Mouse (Mus musculus) lung, postnatal 0 days (tissue): ENCODE results near the gene Zbtb32. TPM values are rescaled to one million over a fixed set of nuclear protein-coding genes. Genes with fewer than 3 reads are reported as not detected.

Experiments used
- ATAC-seq: fragments of 200-750 bp; cut with Nextera tagmentation; 2 replicates; pipeline ENCODE4 v1.8.0; 2017; ENCODE audit warnings: moderate library complexity
- DNase-seq: peaks from one replicate; pipeline ENCODE4 v3.0.0-alpha.2; 2016; ENCODE audit warnings: low spot score
- H3K27ac ChIP-seq: fragments of 300-500 bp; sonication (generic); 2 replicates; pipeline ENCODE4 v1.5.1; 2014; ENCODE audit warnings: antibody characterized with exemption, mild to moderate bottlenecking, low read length, mixed read lengths
- H3K27me3 ChIP-seq: fragments of 300-500 bp; sonication (generic); replicated peaks from 2 replicates; pipeline ENCODE4 v1.6.1; 2014; ENCODE audit warnings: low read length, mixed read lengths; ENCODE audit not compliant: insufficient read depth
- H3K36me3 ChIP-seq: fragments of 300-500 bp; sonication (generic); 2 replicates; pipeline ENCODE4 v1.6.1; 2014; ENCODE audit warnings: low read length, mixed read lengths; ENCODE audit not compliant: insufficient read depth
- H3K4me1 ChIP-seq: fragments of 300-500 bp; sonication (generic); 2 replicates; pipeline ENCODE4 v1.6.1; 2014; ENCODE audit warnings: antibody characterized with exemption, low read depth, low read length, mixed read lengths; ENCODE audit not compliant: insufficient read depth
- H3K4me2 ChIP-seq: fragments of 300-500 bp; sonication (generic); replicated peaks from 2 replicates; pipeline ENCODE4 v1.6.1; 2014; ENCODE audit warnings: low read depth, mild to moderate bottlenecking, low read length, moderate library complexity, mixed read lengths
- H3K4me3 ChIP-seq: fragments of 300-500 bp; sonication (generic); 2 replicates; pipeline ENCODE4 v1.5.1; 2014; ENCODE audit warnings: low read depth, low read length
- H3K9ac ChIP-seq: fragments of 300-500 bp; sonication (generic); replicated peaks from 2 replicates; pipeline ENCODE4 v1.6.1; 2014; ENCODE audit warnings: low read depth, mild to moderate bottlenecking
- H3K9me3 ChIP-seq: fragments of 300-500 bp; sonication (generic); 2 replicates; pipeline ENCODE4 v1.6.1; 2016; ENCODE audit warnings: low read length, mixed read lengths
- CTCF ChIP-seq: IDR thresholded peaks from 2 replicates; pipeline ENCODE4 v1.5.1; 2016; ENCODE audit warnings: antibody characterized with exemption, mild to moderate bottlenecking
- EP300 ChIP-seq: IDR thresholded peaks from 2 replicates; pipeline ENCODE4 v1.6.1; 2016; ENCODE audit warnings: antibody characterized with exemption, mild to moderate bottlenecking, control low read depth
- WGBS: fragments of 180-500 bp; shearing (Covaris S2); extraction: QIAGEN DNeasy Blood & Tissue Kit; methylation state at CpG from one replicate; pipeline ENCODE4 v1.1.7; 2014; 5-methylcytosine and 5-hydroxymethylcytosine counted together
- polyA plus RNA-seq: library from polyadenylated mRNA; unstranded; fragments of >200 nt; fragmentation: Nextera tagmentation; extraction: Ambion mirVana; gene quantifications from 2 replicates; pipeline ENCODE4 v1.2.1, GENCODE M21; 2015

The Zbtb32 gene
- polyA plus RNA-seq, 1 experiment from 2014 or later: 3.0 TPM

GRCm38 (mm10) chr7:30614454-30614853 is 15.7 kb upstream of the Zbtb32 start:
- Histone ChIP-seq H3K4me2 (no peak overlapping the region), H3K9ac (no peak overlapping the region), H3K4me1 (no peaks in the 10 kb centered on the region), H3K27me3 (no peaks in the 10 kb centered on the region), H3K9me3 (no peaks in the 10 kb centered on the region), H3K27ac (no peak overlapping the region), H3K36me3 (peaks cover 12% of the 10 kb centered on the region), H3K4me3 (no peak overlapping the region)
- TF ChIP-seq EP300 (no peak), CTCF (peak; percentile 58)
- ATAC-seq: peak; percentile 58
- 57% methylated on average over 2 of the region's 2 CpGs for WGBS
- DNase-seq: peak; percentile 80

GRCm38 (mm10) chr7:30613529-30614112 is 14.9 kb upstream of the Zbtb32 start:
- Histone ChIP-seq H3K36me3 (peaks cover 9% of the 10 kb centered on the region; the same call in 1 of the 2 replicates), H3K9me3 (no peaks in the 10 kb centered on the region), H3K4me1 (no peaks in the 10 kb centered on the region), H3K4me3 (no peak overlapping the region), H3K4me2 (no peak overlapping the region), H3K27ac (no peak overlapping the region), H3K27me3 (no peaks in the 10 kb centered on the region), H3K9ac (no peak overlapping the region)
- 19% methylated on average over 14 of the region's 14 CpGs for WGBS
- DNase-seq (peak; percentile 71), ATAC-seq (peak; percentile 67)
- TF ChIP-seq CTCF (peak; percentile 74), EP300 (no peak)

- 0 out of 2 replicates have a peak, but pooled peaks have one; percentile 2 for ATAC-seq
- Histone ChIP-seq H3K9ac (no peak within 1 kb of the TSS), H3K4me1 (no peaks in the 10 kb centered on the region), H3K9me3 (no peaks in the 10 kb centered on the region), H3K27ac (no peak within 1 kb of the TSS), H3K36me3 (peaks cover 5% of the 10 kb centered on the region; the same call in 1 of the 2 replicates), H3K4me3 (no peak within 1 kb of the TSS), H3K4me2 (no peak within 1 kb of the TSS), H3K27me3 (no peaks in the 10 kb centered on the region)
- WGBS: 62% methylated on average over 8 of the region's 8 CpGs
- DNase-seq: no peak
- TF ChIP-seq EP300 (no peak), CTCF (no peak)
Measured at GRCm38 (mm10) chr7:30612654-30613402, 14.1 kb upstream of the Zbtb32 start, which contains the start of gene Upk1a. Gene Upk1a (minus strand): TSS chr7:30612847.

- no peaks in the 10 kb centered on the region for H3K9me3 ChIP-seq
- TF ChIP-seq EP300: no peak
- TF ChIP-seq CTCF: no peak
- H3K27ac ChIP-seq: no peak overlapping the region
- H3K4me1 ChIP-seq: no peaks in the 10 kb centered on the region
- no peak overlapping the region for H3K9ac ChIP-seq
- ATAC-seq (no peak), DNase-seq (no peak)
- no peaks in the 10 kb centered on the region for H3K27me3 ChIP-seq
- H3K36me3 ChIP-seq: no peaks in the 10 kb centered on the region
- H3K4me3 ChIP-seq: no peak overlapping the region
- H3K4me2 ChIP-seq: no peak overlapping the region
- WGBS: 51% methylated on average over 7 of the region's 7 CpGs
Measured at GRCm38 (mm10) chr7:30610043-30610442, 11.3 kb upstream of the Zbtb32 start.

- no peaks in the 10 kb centered on the region for H3K36me3 ChIP-seq
- H3K9me3 ChIP-seq: no peaks in the 10 kb centered on the region
- no peak overlapping the region for H3K27ac ChIP-seq
- no peaks in the 10 kb centered on the region for H3K4me1 ChIP-seq
- no peaks in the 10 kb centered on the region for H3K27me3 ChIP-seq
- ATAC-seq (no peak), DNase-seq (no peak)
- 52% methylated on average over 16 of the region's 16 CpGs for WGBS
- H3K4me2 ChIP-seq: no peak overlapping the region
- H3K9ac ChIP-seq: no peak overlapping the region
- no peak overlapping the region for H3K4me3 ChIP-seq
- TF ChIP-seq CTCF (no peak), EP300 (no peak)
Measured at GRCm38 (mm10) chr7:30608476-30608875, 9.8 kb upstream of the Zbtb32 start.

GRCm38 (mm10) chr7:30607706-30608309 is 9.1 kb upstream of the Zbtb32 start:
- DNase-seq: peak; percentile 76
- peak; percentile 80 for ATAC-seq
- H3K36me3 ChIP-seq: no peaks in the 10 kb centered on the region
- no peak overlapping the region for H3K4me2 ChIP-seq
- no peaks in the 10 kb centered on the region for H3K27me3 ChIP-seq
- H3K9ac ChIP-seq: no peak overlapping the region
- peak; percentile 85 for TF ChIP-seq CTCF
- 0 out of 2 replicates have a peak, but pooled peaks have one; percentile 39 for TF ChIP-seq EP300
- WGBS: 17% methylated on average over 8 of the region's 8 CpGs
- H3K4me3 ChIP-seq: no peak overlapping the region
- no peaks in the 10 kb centered on the region for H3K9me3 ChIP-seq
- H3K4me1 ChIP-seq: no peaks in the 10 kb centered on the region
- H3K27ac ChIP-seq: no peak overlapping the region
